Mouse (Mus musculus) limb, embryonic 13.5 days (tissue): ENCODE measurements around the gene Tmem207. TPM values are rescaled to one million over a fixed set of nuclear protein-coding genes. Genes with fewer than 3 reads are reported as not detected.

Experiments
- polyA plus RNA-seq: library from polyadenylated mRNA; unstranded; fragments of >200 nt; fragmentation: Nextera tagmentation; extraction: Ambion mirVana; gene quantifications from 2 replicates; pipeline ENCODE4 v1.2.1, GENCODE M21; 2015

Tmem207 gene
- polyA plus RNA-seq, 1 experiment from 2014 or later = not detected

Other genes with a start within 250 kb of the Tmem207 start
- gene Cldn1, start 154.9 kb downstream of the Tmem207 start, polyA plus RNA-seq = 10.1 and 10.7 TPM in 2 replicates
- gene Cldn16, start 63.6 kb downstream of the Tmem207 start, polyA plus RNA-seq = not detected in 2 replicates
- 8.1 and 8.2 TPM in 2 replicates for gene Il1rap, start 54.9 kb upstream of the Tmem207 start, polyA plus RNA-seq